Mouse (Mus musculus) gastrocnemius, adult 18-20 months (tissue): ENCODE results near the gene Zfp784. TPM values are rescaled to one million over a fixed set of nuclear protein-coding genes. Genes with fewer than 3 reads are reported as not detected.

Source experiments
- DNase-seq: peaks from one replicate; pipeline ENCODE4 v3.0.0; 2021; ENCODE audit warnings: low spot score
- total RNA-seq, 2 experiments: library from RNA; stranded (reverse); gene quantifications; 2 replicates each; pipeline ENCODE4 v1.2.3; 2021

The Zfp784 gene
- total RNA-seq, 2 experiments from 2014 or later, result 2.7 to 2.8 TPM

- no peak for DNase-seq
These were observed 44.8 kb downstream of the Zfp784 start for GRCm38 (mm10) chr7:4993347-4993998.

GRCm38 (mm10) chr7:4988250-4988649 is 50.0 kb downstream of the Zfp784 start:
- no peak for DNase-seq

Other genes starting within 250 kb of the Zfp784 start
- 10 to 100 TPM in 1 of 2 experiments, 1 to 10 TPM in 1; 7.1 to 10.0 TPM for gene Tmem238, start 248.8 kb downstream of the Zfp784 start, total RNA-seq
- 100 to 1,000 TPM; 582 to 601 TPM for gene Rpl28, start 245.6 kb downstream of the Zfp784 start, total RNA-seq
- gene Ube2s, start 225.9 kb downstream of the Zfp784 start, total RNA-seq, result 10 to 100 TPM; 84.1 to 86.9 TPM
- not detected for gene Shisa7, start 193.8 kb downstream of the Zfp784 start, total RNA-seq
- 1 to 10 TPM; 6.0 to 8.2 TPM for gene Isoc2b, start 168.2 kb downstream of the Zfp784 start, total RNA-seq
- 10 to 100 TPM; 26.9 to 32.6 TPM for gene Isoc2a, start 161.3 kb downstream of the Zfp784 start, total RNA-seq
- gene Gm36210, start 131.9 kb downstream of the Zfp784 start, total RNA-seq, result under 1 TPM; 0.18 to 0.64 TPM
- gene Zfp628, start 123.2 kb downstream of the Zfp784 start, total RNA-seq, result 1 to 10 TPM; 8.7 to 8.9 TPM
- gene Nat14, start 116.4 kb downstream of the Zfp784 start, total RNA-seq, result 1 to 10 TPM; 3.2 to 4.6 TPM
- 1 to 10 TPM; 3.9 to 4.7 TPM for gene Ssc5d, start 112.7 kb downstream of the Zfp784 start, total RNA-seq
- gene Sbk2, start 74.0 kb downstream of the Zfp784 start, total RNA-seq, result 100 to 1,000 TPM in 1 of 2 experiments, 10 to 100 TPM in 1; 37.4 to 119 TPM
- 10 to 100 TPM in 1 of 2 experiments, 1 to 10 TPM in 1; 1.8 to 15.5 TPM for gene Sbk3, start 67.3 kb downstream of the Zfp784 start, total RNA-seq
- 10 to 100 TPM in 1 of 2 experiments, 1 to 10 TPM in 1; 8.7 to 13.9 TPM for gene Zfp579, start 42.3 kb downstream of the Zfp784 start, total RNA-seq
- 1 to 10 TPM; 8.0 to 8.5 TPM for gene Zfp524, start 24.0 kb downstream of the Zfp784 start, total RNA-seq
- 10 to 100 TPM; 19.0 to 24.4 TPM for gene Fiz1, start 23.7 kb downstream of the Zfp784 start, total RNA-seq
- not detected for gene Gm44973, start 22.9 kb downstream of the Zfp784 start, total RNA-seq
- 10 to 100 TPM; 12.4 to 13.2 TPM for gene Zfp865, start 18.1 kb downstream of the Zfp784 start, total RNA-seq
- not detected for gene Ccdc106, start 17.9 kb downstream of the Zfp784 start, total RNA-seq
- gene 4632433K11Rik, start 4.3 kb downstream of the Zfp784 start, total RNA-seq, result not detected
- 1 to 10 TPM; 2.4 to 3.7 TPM for gene Zfp580, start 13.1 kb upstream of the Zfp784 start, total RNA-seq
- 10 to 100 TPM; 39.0 to 49.6 TPM for gene U2af2, start 23.7 kb upstream of the Zfp784 start, total RNA-seq
- gene Epn1, start 41.8 kb upstream of the Zfp784 start, total RNA-seq, result 100 to 1,000 TPM; 161 to 183 TPM
- not detected for gene Rfpl4, start 78.5 kb upstream of the Zfp784 start, total RNA-seq
- 1 to 10 TPM; 2.1 to 2.6 TPM for gene Rasl2-9, start 87.5 kb upstream of the Zfp784 start, total RNA-seq
- gene Vmn1r55, start 111.2 kb upstream of the Zfp784 start, total RNA-seq, result not detected
- not detected for gene Vmn1r56, start 158.3 kb upstream of the Zfp784 start, total RNA-seq
- not detected for gene Vmn1r57, start 180.0 kb upstream of the Zfp784 start, total RNA-seq